Mouse (Mus musculus) erythroblast, embryonic 14.5 days (primary cell): ENCODE results near the gene Phactr2.

Experiments
- GATA1 ChIP-seq: IDR thresholded peaks from 2 replicates; pipeline ENCODE4 v1.6.1; 2012; ENCODE audit warnings: low read length, inconsistent platforms, mixed read lengths
- TAL1 ChIP-seq: IDR thresholded peaks from 3 replicates; pipeline ENCODE4 v1.6.1; 2012; ENCODE audit warnings: low read length, inconsistent platforms, mixed read lengths

DNA sequence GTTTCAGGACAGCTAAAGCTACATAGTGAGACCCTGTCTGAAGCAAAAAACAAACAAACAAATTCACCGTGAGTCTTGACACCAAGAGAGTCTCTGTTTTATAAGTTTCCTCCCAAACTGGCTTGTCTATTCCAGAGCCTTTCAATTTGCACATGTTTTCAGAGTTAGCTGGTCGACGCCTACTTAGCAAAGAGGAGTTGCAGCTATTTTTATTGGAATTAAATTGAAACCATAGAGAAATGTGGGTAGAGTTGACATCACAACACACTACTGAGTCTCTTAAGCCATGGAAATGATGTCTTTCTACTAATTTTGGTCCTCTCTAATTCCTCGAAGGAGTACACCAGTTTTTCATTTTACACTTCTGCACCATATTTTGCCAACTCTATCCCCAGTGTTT, 313.3 kb downstream of the Phactr2 start:
- TF ChIP-seq GATA1 (no peak), TAL1 (no peak)
